Mouse (Mus musculus) MEL (cell line): ENCODE measurements around the gene Cnn2.

Source experiments
- CTCF ChIP-seq, 3 experiments: IDR thresholded peaks in 2 of 3; conservative IDR thresholded peaks in 1 of 3; 2 replicates each; pipeline ENCODE4 v1.5.1; 2011 to 2012; ENCODE audit warnings: low read length in 3 of 3, low read depth in 2 of 3, mild to moderate bottlenecking in 2 of 3, improper control_type of control experiment in 1 of 3, inconsistent platforms in 1 of 3, mixed read lengths in 1 of 3, moderate library complexity in 1 of 3; ENCODE audit not compliant: control insufficient read depth in 1 of 3, insufficient read depth in 1 of 3, poor library complexity in 1 of 3, severe bottlenecking in 1 of 3
- E2F4 ChIP-seq: IDR thresholded peaks from 2 replicates; pipeline ENCODE4 v1.6.1; 2011; ENCODE audit warnings: low read depth, low read length, improper control_type of control experiment, borderline replicate concordance
- EP300 ChIP-seq, 2 experiments: IDR thresholded peaks; 2 replicates each; pipeline ENCODE4 v1.6.1; 2011; ENCODE audit warnings: improper control_type of control experiment in 2 of 2, low read length in 2 of 2, low read depth in 1 of 2, mild to moderate bottlenecking in 1 of 2
- MAX ChIP-seq: IDR thresholded peaks from 2 replicates; pipeline ENCODE4 v1.6.1; 2011; ENCODE audit warnings: low read length, improper control_type of control experiment
- POLR2A ChIP-seq, 2 experiments: IDR thresholded peaks; 2 replicates each; pipeline ENCODE4 v1.6.1; 2011 to 2012; ENCODE audit warnings: low read length in 2 of 2, mild to moderate bottlenecking in 2 of 2, control low read depth in 1 of 2, improper control_type of control experiment in 1 of 2, low read depth in 1 of 2, moderate library complexity in 1 of 2; ENCODE audit not compliant: control insufficient read depth in 1 of 2, insufficient read depth in 1 of 2, poor library complexity in 1 of 2
- POLR2AphosphoS2 ChIP-seq: IDR thresholded peaks from 2 replicates; pipeline ENCODE4 v1.6.1; 2011; ENCODE audit warnings: low read length, improper control_type of control experiment
- RAD21 ChIP-seq: IDR thresholded peaks from 2 replicates; pipeline ENCODE4 v1.6.1; 2011; ENCODE audit warnings: mild to moderate bottlenecking, low read depth, low read length, improper control_type of control experiment
- SIN3A ChIP-seq: IDR thresholded peaks from 2 replicates; pipeline ENCODE4 v1.6.1; 2012; ENCODE audit warnings: low read length, improper control_type of control experiment, inconsistent platforms
- UBTF ChIP-seq: IDR thresholded peaks from 2 replicates; pipeline ENCODE4 v1.6.1; 2012; ENCODE audit warnings: low read depth, mild to moderate bottlenecking, inconsistent platforms, low read length, improper control_type of control experiment, moderate library complexity, borderline replicate concordance; ENCODE audit not compliant: insufficient read depth
- USF1 ChIP-seq: IDR thresholded peaks from 2 replicates; pipeline ENCODE4 v1.6.1; 2014; ENCODE audit warnings: low read depth, mild to moderate bottlenecking, inconsistent platforms, low read length, improper control_type of control experiment, moderate library complexity

GRCm38 (mm10) chr10:79949873-79950272 lies 38.5 kb upstream of the Cnn2 start:
- TF ChIP-seq POLR2A (IDR thresholded peaks at IDR 0.05; ENCODE audit: control insufficient read depth in 1 of 2, insufficient read depth in 1 of 2, low read depth in 1 of 2, low read length in 2 of 2, poor library complexity in 1 of 2), result no peak
- no peak for TF ChIP-seq SIN3A
- no peak for TF ChIP-seq MAX
- TF ChIP-seq EP300 (IDR thresholded peaks at IDR 0.05; ENCODE audit: low read depth in 1 of 2, low read length in 2 of 2), result no peak
- TF ChIP-seq CTCF (IDR thresholded peaks at IDR 0.05 in 2 of 3, conservative IDR thresholded peaks at IDR 0.05 in 1 of 3; ENCODE audit: control insufficient read depth in 1 of 3, insufficient read depth in 1 of 3, low read depth in 2 of 3, low read length in 3 of 3, poor library complexity in 1 of 3, severe bottlenecking in 1 of 3), result no peak
- no peak for TF ChIP-seq USF1
- no peak for TF ChIP-seq POLR2AphosphoS2
- TF ChIP-seq RAD21, result no peak
- no peak for TF ChIP-seq UBTF
- TF ChIP-seq E2F4, result no peak
